Mouse (Mus musculus): Measurements from ENCODE around the gene Tnnt2. TPM values are rescaled to one million over a fixed set of nuclear protein-coding genes. Genes with fewer than 3 reads are reported as not detected.
A peak's percentile ranks its signal among the peaks of the same experiment; 100 is the strongest.

The Tnnt2 gene
- 2.0 and 5.7 TPM in 2 replicates for polyA plus RNA-seq (2015; fragmentation: Nextera tagmentation; extraction: Ambion mirVana)

DNA sequence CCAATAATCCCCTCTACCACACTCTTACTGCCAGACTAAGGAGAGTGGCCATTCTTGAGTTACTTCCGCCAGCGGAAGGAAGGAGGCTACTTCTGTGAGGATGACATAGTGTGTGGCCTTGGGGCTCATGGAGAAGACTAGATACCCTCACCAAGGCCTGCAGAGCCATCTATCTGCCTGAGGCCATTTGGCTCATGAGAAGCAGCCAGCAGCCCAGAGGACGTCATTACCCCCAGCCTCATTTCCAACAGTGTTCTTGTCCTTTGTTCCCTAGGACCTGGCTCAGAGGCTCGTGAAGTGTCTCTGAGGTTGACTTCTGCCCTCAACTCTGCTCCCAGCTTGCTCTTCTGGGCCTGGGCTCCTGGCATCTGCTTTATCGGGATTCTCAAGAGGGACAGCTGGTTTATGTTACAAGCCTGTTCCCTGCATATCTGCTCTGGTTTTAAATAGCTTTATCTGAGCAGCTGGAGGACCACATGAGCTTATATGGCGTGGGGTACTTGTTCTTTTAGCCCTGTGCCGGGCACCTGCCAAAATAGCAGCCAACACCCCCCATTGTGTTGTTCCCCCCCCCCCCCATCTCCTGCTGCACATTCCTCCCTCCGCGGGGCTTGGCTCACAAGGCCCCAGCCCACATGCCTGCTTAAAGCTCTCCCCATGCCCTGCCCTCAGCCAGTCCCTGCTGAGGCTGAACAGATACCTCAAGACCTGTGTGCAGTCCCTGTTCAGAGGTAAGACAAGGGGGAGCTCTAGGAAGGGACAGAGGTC lies at the start of gene Tnnt2:
TSS of gene Tnnt2 (plus strand) at position 639 of the 768 bp plus-strand sequence.
- no peak within 1 kb of the TSS for H3K4me3 ChIP-seq (replicated peaks; ENCODE audit: low read depth, low read length)

DNA sequence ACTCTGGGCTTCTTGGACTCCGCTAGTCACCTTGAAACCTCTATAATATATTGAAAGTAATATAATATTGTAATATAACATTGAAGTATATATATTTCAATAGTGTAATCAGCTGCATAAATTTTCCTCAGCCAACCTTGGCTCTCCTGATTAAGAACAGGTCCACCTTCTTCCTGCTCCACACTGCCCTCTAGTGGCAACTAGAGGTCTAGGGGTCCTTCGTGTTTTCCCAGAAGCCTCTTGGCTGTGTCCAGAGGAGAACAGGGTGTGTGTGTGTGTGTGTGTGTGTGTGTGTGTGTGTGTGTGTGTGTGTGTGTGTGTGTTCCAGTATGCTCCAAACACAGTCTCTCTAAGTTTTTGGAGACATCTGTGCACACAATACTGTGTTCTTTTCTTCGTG lies 48.4 kb upstream of the Tnnt2 start:
- no peak overlapping the region for H3K27ac ChIP-seq
- WGBS = 43% methylated on average over 3 of the region's 3 CpGs
- 0 out of 2 replicates have a peak, but pooled peaks cover 3% of the 10 kb centered on the region for H3K4me1 ChIP-seq (replicated peaks; ENCODE audit: insufficient read depth, low read length)
- no peak overlapping the region for H3K9ac ChIP-seq (ENCODE audit: low read depth, low read length)
- no peaks in the 10 kb centered on the region for H3K27me3 ChIP-seq (ENCODE audit: insufficient read depth, low read length)
- H3K4me3 ChIP-seq (replicated peaks; ENCODE audit: low read depth, low read length) = no peak overlapping the region
- DNase-seq (ENCODE audit: low spot score) (peak; percentile 88), ATAC-seq (replicated peaks; ENCODE audit: low FRiP score, low read depth) (peak; percentile 41; the same call in 1 of the 2 replicates)
- H3K4me2 ChIP-seq (ENCODE audit: low read length) = no peak overlapping the region
- no peaks in the 10 kb centered on the region for H3K36me3 ChIP-seq (ENCODE audit: insufficient read depth, low read length)
- peak; percentile 88 for TF ChIP-seq CTCF (IDR thresholded peaks at IDR 0.05; ENCODE audit: low read depth)
- H3K9me3 ChIP-seq (replicated peaks; ENCODE audit: low read length) = no peaks in the 10 kb centered on the region

More for the DNA sequence above, at the start of gene Tnnt2:
- 43% methylated on average over 9 of the region's 9 CpGs for WGBS
- Histone ChIP-seq H3K27ac (no peak within 1 kb of the TSS), H3K9me3 (replicated peaks; ENCODE audit: low read length) (no peaks in the 10 kb centered on the region), H3K4me2 (ENCODE audit: low read length) (no peak within 1 kb of the TSS), H3K4me1 (replicated peaks; ENCODE audit: insufficient read depth, low read length) (peaks cover 4% of the 10 kb centered on the region; the same call in 1 of the 2 replicates), H3K27me3 (ENCODE audit: insufficient read depth, low read length) (no peaks in the 10 kb centered on the region), H3K36me3 (ENCODE audit: insufficient read depth, low read length) (0 out of 2 replicates have a peak, but pooled peaks cover 5% of the 10 kb centered on the region), H3K9ac (ENCODE audit: low read depth, low read length) (no peak within 1 kb of the TSS)
- no peak for ATAC-seq (replicated peaks; ENCODE audit: low FRiP score, low read depth)
- no peak for TF ChIP-seq CTCF (IDR thresholded peaks at IDR 0.05; ENCODE audit: low read depth)
- DNase-seq (ENCODE audit: low spot score) = peak; percentile 43

DNA sequence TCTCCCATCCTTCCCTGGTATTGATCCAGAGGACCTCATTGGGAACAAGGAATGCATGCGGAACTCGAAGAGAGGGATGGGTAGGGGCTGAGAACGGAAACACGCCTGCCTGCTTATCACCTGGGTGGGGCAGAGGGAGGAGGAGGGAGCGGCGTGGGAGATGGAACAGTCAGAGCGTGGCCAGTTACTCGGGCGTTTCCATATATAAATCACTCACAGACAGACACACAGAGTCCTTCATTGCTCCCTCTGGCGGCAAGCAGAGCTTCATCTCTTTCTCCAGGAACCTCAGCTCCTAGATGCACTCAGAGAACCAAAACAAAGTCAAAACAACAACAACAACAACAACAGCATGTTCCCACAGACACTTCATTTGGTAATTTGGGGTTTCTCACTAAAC lies 47.4 kb upstream of the Tnnt2 start:
- no peak overlapping the region for H3K27ac ChIP-seq
- no peaks in the 10 kb centered on the region for H3K9me3 ChIP-seq (replicated peaks; ENCODE audit: low read length)
- H3K9ac ChIP-seq (ENCODE audit: low read depth, low read length) = no peak overlapping the region
- H3K4me3 ChIP-seq (replicated peaks; ENCODE audit: low read depth, low read length) = no peak overlapping the region
- WGBS = 3% methylated on average over 10 of the region's 10 CpGs
- H3K4me1 ChIP-seq (replicated peaks; ENCODE audit: insufficient read depth, low read length) = 0 out of 2 replicates have a peak, but pooled peaks cover 3% of the 10 kb centered on the region
- H3K27me3 ChIP-seq (ENCODE audit: insufficient read depth, low read length) = no peaks in the 10 kb centered on the region
- H3K36me3 ChIP-seq (ENCODE audit: insufficient read depth, low read length) = no peaks in the 10 kb centered on the region
- ATAC-seq (replicated peaks; ENCODE audit: low FRiP score, low read depth) = 0 out of 2 replicates have a peak, but pooled peaks have one; percentile 50
- peak overlapping the region; percentile 31; the same call in 1 of the 2 replicates for H3K4me2 ChIP-seq (ENCODE audit: low read length)
- DNase-seq (ENCODE audit: low spot score) = peak; percentile 90
- peak; percentile 77 for TF ChIP-seq CTCF (IDR thresholded peaks at IDR 0.05; ENCODE audit: low read depth)

DNA sequence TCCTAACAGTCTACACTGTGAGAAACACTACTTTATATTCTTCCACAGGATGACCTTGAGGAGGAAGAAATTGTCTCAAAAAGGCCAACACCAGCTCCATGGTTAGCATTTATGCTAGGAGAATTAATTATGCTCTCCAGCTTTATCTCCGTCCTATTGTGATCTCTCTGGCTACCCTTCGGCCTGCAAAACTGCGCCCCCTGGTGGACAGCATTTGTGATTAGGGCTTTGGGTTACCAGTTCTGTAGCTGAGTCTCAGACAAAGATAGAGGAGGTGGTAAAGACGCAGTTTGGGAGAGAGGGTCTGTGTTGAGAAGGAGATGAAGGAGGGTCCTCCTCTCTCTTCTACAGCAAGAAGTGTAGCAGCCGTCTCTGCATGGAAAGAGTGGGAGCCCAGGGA lies 46.3 kb upstream of the Tnnt2 start:
- H3K4me3 ChIP-seq (replicated peaks; ENCODE audit: low read depth, low read length) = no peak overlapping the region
- H3K27ac ChIP-seq = no peak overlapping the region
- TF ChIP-seq CTCF (IDR thresholded peaks at IDR 0.05; ENCODE audit: low read depth) = peak; percentile 99
- 7% methylated on average over 5 of the region's 5 CpGs for WGBS
- no peak overlapping the region for H3K4me2 ChIP-seq (ENCODE audit: low read length)
- no peak for ATAC-seq (replicated peaks; ENCODE audit: low FRiP score, low read depth)
- peak; percentile 88 for DNase-seq (ENCODE audit: low spot score)
- H3K9ac ChIP-seq (ENCODE audit: low read depth, low read length) = no peak overlapping the region
- 0 out of 2 replicates have a peak, but pooled peaks cover 3% of the 10 kb centered on the region for H3K4me1 ChIP-seq (replicated peaks; ENCODE audit: insufficient read depth, low read length)
- no peaks in the 10 kb centered on the region for H3K27me3 ChIP-seq (ENCODE audit: insufficient read depth, low read length)
- no peaks in the 10 kb centered on the region for H3K9me3 ChIP-seq (replicated peaks; ENCODE audit: low read length)
- H3K36me3 ChIP-seq (ENCODE audit: insufficient read depth, low read length) = no peaks in the 10 kb centered on the region

DNA sequence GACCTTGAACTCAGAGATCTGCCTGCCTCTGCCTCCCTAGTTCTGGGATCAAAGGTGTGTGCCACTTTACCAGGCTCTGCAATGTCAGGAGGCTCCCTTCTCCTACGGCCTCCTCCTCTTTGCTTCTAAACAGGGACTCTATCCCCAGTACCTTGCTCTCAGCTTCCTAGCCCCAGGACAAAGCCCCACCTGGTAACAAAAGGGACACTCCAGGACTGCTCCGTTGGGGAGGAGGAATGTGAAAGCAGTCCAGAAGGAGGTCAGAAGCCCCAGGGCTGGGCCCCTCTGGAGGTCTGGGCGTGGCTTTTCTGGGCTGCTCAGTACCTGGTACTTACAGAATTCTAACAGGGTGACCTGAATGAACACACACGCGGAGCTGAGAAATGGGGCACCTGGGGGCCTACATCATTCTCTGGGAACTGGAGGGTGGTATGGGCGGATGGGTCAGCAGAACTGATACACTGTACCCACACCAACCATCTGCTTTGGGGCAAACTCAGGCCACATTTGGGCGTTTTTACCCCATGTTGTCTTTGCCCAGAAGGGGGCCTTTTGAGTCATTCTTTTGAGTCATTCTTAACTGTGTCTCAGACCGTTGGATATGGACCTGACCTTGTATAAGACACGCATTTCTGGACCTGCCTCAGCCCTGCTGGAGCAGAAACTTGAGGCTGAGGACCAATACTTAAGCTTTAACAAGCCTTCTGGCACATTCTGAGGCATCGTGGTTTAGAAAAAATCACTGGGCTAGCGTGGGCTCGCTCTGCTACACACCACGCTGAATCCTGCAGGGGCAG lies 43.8 kb upstream of the Tnnt2 start:
- Histone ChIP-seq H3K4me2 (ENCODE audit: low read length) (no peak overlapping the region), H3K27me3 (ENCODE audit: insufficient read depth, low read length) (no peaks in the 10 kb centered on the region), H3K27ac (no peak overlapping the region), H3K36me3 (ENCODE audit: insufficient read depth, low read length) (no peaks in the 10 kb centered on the region), H3K9me3 (replicated peaks; ENCODE audit: low read length) (no peaks in the 10 kb centered on the region), H3K4me3 (replicated peaks; ENCODE audit: low read depth, low read length) (no peak overlapping the region), H3K9ac (ENCODE audit: low read depth, low read length) (no peak overlapping the region), H3K4me1 (replicated peaks; ENCODE audit: insufficient read depth, low read length) (0 out of 2 replicates have a peak, but pooled peaks cover 3% of the 10 kb centered on the region)
- 66% methylated on average over 13 of the region's 13 CpGs for WGBS
- TF ChIP-seq CTCF (IDR thresholded peaks at IDR 0.05; ENCODE audit: low read depth) = peak; percentile 16; the same call in 1 of the 2 replicates
- DNase-seq (ENCODE audit: low spot score) = no peak
- no peak for ATAC-seq (replicated peaks; ENCODE audit: low FRiP score, low read depth)
